Mouse (Mus musculus) embryonic facial prominence, embryonic 11.5 days (tissue): Measurements from ENCODE around the gene Snrnp70. TPM values are rescaled to one million over a fixed set of nuclear protein-coding genes. Genes with fewer than 3 reads are reported as not detected.

Source experiments
- ATAC-seq: fragments of 200-750 bp; cut with Nextera tagmentation; replicated peaks from 2 replicates; pipeline ENCODE4 v1.8.0; 2017; ENCODE audit warnings: low read depth; ENCODE audit not compliant: insufficient number of reproducible peaks, low FRiP score, low TSS enrichment
- DNase-seq: peaks from one replicate; pipeline ENCODE4 v3.0.0-alpha.2; 2015; ENCODE audit warnings: low spot score
- H3K27ac ChIP-seq: fragments of 300-500 bp; sonication (generic); replicated peaks from 2 replicates; pipeline ENCODE4 v1.5.1; 2014; ENCODE audit warnings: mild to moderate bottlenecking, low read depth, low read length, control low read depth
- H3K27me3 ChIP-seq: fragments of 300-500 bp; sonication (generic); 2 replicates; pipeline ENCODE4 v1.6.1; 2014; ENCODE audit warnings: mild to moderate bottlenecking, low read length, moderate library complexity, mixed read lengths; ENCODE audit not compliant: control insufficient read depth, insufficient read depth
- H3K36me3 ChIP-seq: fragments of 300-500 bp; sonication (generic); replicated peaks from 2 replicates; pipeline ENCODE4 v1.6.1; 2014; ENCODE audit warnings: low read depth, mild to moderate bottlenecking, low read length, moderate library complexity, mixed read lengths; ENCODE audit not compliant: control insufficient read depth, insufficient read depth
- H3K4me1 ChIP-seq: fragments of 300-500 bp; sonication (generic); 2 replicates; pipeline ENCODE4 v1.6.1; 2014; ENCODE audit warnings: low read length, mixed read lengths; ENCODE audit not compliant: control insufficient read depth, insufficient read depth
- H3K4me2 ChIP-seq: fragments of 300-500 bp; sonication (generic); 2 replicates; pipeline ENCODE4 v1.6.1; 2014; ENCODE audit warnings: low read depth, mild to moderate bottlenecking, control low read depth, low read length, moderate library complexity
- H3K4me3 ChIP-seq: fragments of 300-500 bp; sonication (generic); 2 replicates; pipeline ENCODE4 v1.5.1; 2014; ENCODE audit warnings: low read depth, low read length, control low read depth
- H3K9ac ChIP-seq: fragments of 300-500 bp; sonication (generic); replicated peaks from 2 replicates; pipeline ENCODE4 v1.6.1; 2014; ENCODE audit warnings: mild to moderate bottlenecking, control low read depth, low read length
- H3K9me3 ChIP-seq: fragments of 300-500 bp; sonication (generic); replicated peaks from 2 replicates; pipeline ENCODE4 v1.6.1; 2016; ENCODE audit warnings: mild to moderate bottlenecking, low read length, inconsistent platforms, mixed read lengths; ENCODE audit not compliant: control insufficient read depth
- WGBS: fragments of 180-500 bp; shearing (Covaris S2); extraction: QIAGEN DNeasy Blood & Tissue Kit; methylation state at CpG from one replicate; pipeline ENCODE4 v1.1.7; 2014; 5-methylcytosine and 5-hydroxymethylcytosine counted together
- polyA plus RNA-seq: library from polyadenylated mRNA; unstranded; fragments of >200 nt; fragmentation: Nextera tagmentation; extraction: Ambion mirVana; gene quantifications from 2 replicates; pipeline ENCODE4 v1.2.1, GENCODE M21; 2014

Gene Snrnp70
- polyA plus RNA-seq, 1 experiment from 2014 or later, result 75.0 TPM

GRCm38 (mm10) chr7:45433835-45434202, 38.3 kb upstream of the Snrnp70 start:
- no peak for DNase-seq
- no peaks in the 10 kb centered on the region for H3K9me3 ChIP-seq
- H3K4me1 ChIP-seq, result peaks cover 14% of the 10 kb centered on the region
- H3K4me3 ChIP-seq, result peak overlapping the region; percentile 85
- ATAC-seq, result no peak
- H3K27ac ChIP-seq, result peak overlapping the region; percentile 80
- H3K9ac ChIP-seq, result peak overlapping the region; percentile 88
- H3K4me2 ChIP-seq, result peak overlapping the region; percentile 95
- WGBS, result 2% methylated on average over 7 of the region's 7 CpGs
- H3K36me3 ChIP-seq, result peaks cover 2% of the 10 kb centered on the region
- H3K27me3 ChIP-seq, result no peaks in the 10 kb centered on the region

GRCm38 (mm10) chr7:45426556-45426955, 31.0 kb upstream of the Snrnp70 start:
- Histone ChIP-seq H3K27me3 (no peaks in the 10 kb centered on the region), H3K9me3 (no peaks in the 10 kb centered on the region), H3K4me3 (no peak overlapping the region), H3K27ac (no peak overlapping the region), H3K9ac (no peak overlapping the region), H3K4me2 (no peak overlapping the region), H3K36me3 (peaks cover 24% of the 10 kb centered on the region), H3K4me1 (no peaks in the 10 kb centered on the region)
- 93% methylated on average over 8 of the region's 8 CpGs for WGBS
- DNase-seq (no peak), ATAC-seq (no peak)

GRCm38 (mm10) chr7:45421194-45421593, 25.7 kb upstream of the Snrnp70 start:
- Histone ChIP-seq H3K27me3 (peaks cover 25% of the 10 kb centered on the region), H3K9me3 (no peaks in the 10 kb centered on the region), H3K4me3 (no peak overlapping the region), H3K36me3 (peaks cover 23% of the 10 kb centered on the region), H3K9ac (no peak overlapping the region), H3K27ac (no peak overlapping the region), H3K4me1 (no peaks in the 10 kb centered on the region; the same call in 1 of the 2 replicates), H3K4me2 (no peak overlapping the region)
- ATAC-seq (no peak), DNase-seq (no peak)
- WGBS, result 89% methylated on average over 14 of the region's 14 CpGs

GRCm38 (mm10) chr7:45420615-45420919, 25.0 kb upstream of the Snrnp70 start, which contains the start of gene Lhb:
TSS of gene Lhb (plus strand) at chr7:45420820.
- Histone ChIP-seq H3K27ac (no peak within 1 kb of the TSS), H3K9me3 (no peaks in the 10 kb centered on the region), H3K4me1 (peaks cover 2% of the 10 kb centered on the region; the same call in 1 of the 2 replicates), H3K27me3 (peaks cover 32% of the 10 kb centered on the region), H3K36me3 (peaks cover 23% of the 10 kb centered on the region), H3K9ac (no peak within 1 kb of the TSS), H3K4me2 (peak within 1 kb of the TSS; percentile 19; the same call in 1 of the 2 replicates), H3K4me3 (no peak within 1 kb of the TSS; the same call in 1 of the 2 replicates)
- ATAC-seq (no peak), DNase-seq (no peak)
- WGBS, result 57% methylated on average over 6 of the region's 6 CpGs

- WGBS, result 13% methylated on average over 27 of the region's 27 CpGs
- Histone ChIP-seq H3K36me3 (peaks cover 23% of the 10 kb centered on the region), H3K4me2 (peak overlapping the region; percentile 19; the same call in 1 of the 2 replicates), H3K27ac (no peak overlapping the region), H3K4me3 (no peak overlapping the region; the same call in 1 of the 2 replicates), H3K9ac (no peak overlapping the region), H3K4me1 (peaks cover 5% of the 10 kb centered on the region; the same call in 1 of the 2 replicates), H3K27me3 (peaks cover 37% of the 10 kb centered on the region), H3K9me3 (no peaks in the 10 kb centered on the region)
- no peak for ATAC-seq
- peak; percentile 54 for DNase-seq
Measured at GRCm38 (mm10) chr7:45419859-45420614, 24.5 kb upstream of the Snrnp70 start.

DNA sequence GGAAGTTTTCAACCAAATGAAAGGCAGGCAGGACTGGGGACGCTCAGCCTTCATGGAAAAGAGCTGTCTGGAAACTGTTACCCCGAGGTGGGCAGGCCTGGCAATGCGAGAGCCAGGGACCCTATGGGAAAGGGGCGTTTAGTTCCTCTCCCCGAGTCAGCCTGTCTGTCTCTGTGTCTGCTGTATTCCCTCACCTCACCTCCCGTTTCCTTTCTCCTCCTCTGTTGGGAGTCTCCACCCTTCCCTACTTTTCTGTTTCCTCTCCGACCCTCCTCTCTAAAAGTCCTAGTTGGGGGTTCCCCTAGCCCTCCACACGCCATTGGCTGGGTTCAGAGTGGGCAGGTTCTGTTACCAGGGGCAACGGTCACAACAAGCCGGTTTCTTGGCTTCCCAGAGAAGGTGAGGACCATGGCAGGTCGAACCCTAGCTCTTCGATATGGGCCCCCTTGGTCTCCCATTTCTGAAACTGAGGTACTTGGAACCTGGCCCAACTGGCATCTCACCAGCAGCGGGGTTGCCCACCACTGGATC, 22.5 kb upstream of the Snrnp70 start:
- 9% methylated on average over 13 of the region's 13 CpGs for WGBS
- H3K9ac ChIP-seq, result no peak overlapping the region

DNA sequence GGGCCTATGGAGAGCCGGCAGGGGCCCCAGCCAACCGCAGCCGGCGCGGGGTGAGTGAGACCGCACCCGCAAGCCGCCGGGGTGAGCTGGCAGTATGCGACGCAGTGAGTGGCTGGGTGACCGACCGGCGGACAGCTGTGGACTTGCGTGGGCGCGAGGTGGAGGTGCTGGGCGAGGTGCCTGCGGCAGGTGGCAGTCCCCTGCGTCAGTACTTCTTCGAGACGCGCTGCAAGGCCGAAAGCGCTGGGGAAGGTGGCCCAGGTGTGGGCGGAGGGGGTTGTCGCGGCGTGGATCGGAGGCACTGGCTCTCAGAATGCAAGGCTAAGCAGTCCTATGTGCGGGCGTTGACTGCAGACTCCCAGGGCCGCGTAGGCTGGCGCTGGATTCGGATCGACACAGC, 20.1 kb upstream of the Snrnp70 start:
- no peak overlapping the region for H3K27ac ChIP-seq
- peak overlapping the region; percentile 41; the same call in 1 of the 2 replicates for H3K9ac ChIP-seq
- WGBS, result 10% methylated on average over 37 of the region's 37 CpGs
- peak overlapping the region; percentile 10; the same call in 1 of the 2 replicates for H3K4me3 ChIP-seq
- no peak for ATAC-seq
- no peaks in the 10 kb centered on the region for H3K36me3 ChIP-seq
- H3K27me3 ChIP-seq, result peaks cover 68% of the 10 kb centered on the region
- DNase-seq, result no peak
- H3K4me1 ChIP-seq, result peaks cover 5% of the 10 kb centered on the region; the same call in 1 of the 2 replicates
- H3K4me2 ChIP-seq, result peak overlapping the region; percentile 25
- no peaks in the 10 kb centered on the region for H3K9me3 ChIP-seq

More for the DNA sequence above, 22.5 kb upstream of the Snrnp70 start:
- Histone ChIP-seq H3K27me3 (peaks cover 57% of the 10 kb centered on the region), H3K9me3 (no peaks in the 10 kb centered on the region), H3K4me1 (peaks cover 5% of the 10 kb centered on the region; the same call in 1 of the 2 replicates), H3K27ac (no peak overlapping the region), H3K36me3 (peaks cover 9% of the 10 kb centered on the region), H3K4me2 (0 out of 2 replicates have a peak overlapping the region, but pooled peaks have one; percentile 2), H3K4me3 (no peak overlapping the region)
- ATAC-seq, result no peak
- DNase-seq, result peak; percentile 55

DNA sequence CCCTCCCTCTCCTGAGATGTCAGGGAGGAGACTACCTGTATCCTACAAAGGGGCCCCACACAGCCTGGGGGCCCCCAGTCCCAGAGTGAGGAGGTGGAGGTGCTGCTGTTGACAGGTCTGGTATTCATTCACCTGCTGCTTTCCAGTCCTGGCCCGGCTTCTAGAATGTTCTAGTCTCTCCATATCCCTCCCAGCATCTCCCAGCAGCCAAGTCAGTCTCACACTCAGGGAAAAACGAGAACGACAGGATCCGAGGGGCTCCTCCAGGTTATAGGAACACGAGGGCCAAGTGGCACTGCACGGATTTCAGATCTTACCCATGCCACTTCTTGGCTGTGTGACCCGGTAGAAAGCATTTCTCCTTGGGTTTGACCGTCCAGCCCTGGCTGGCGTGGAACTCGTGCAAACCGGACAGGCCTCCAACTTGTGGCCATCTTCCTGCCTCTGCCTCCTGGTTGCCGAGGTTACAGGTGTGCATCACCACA, 19.2 kb upstream of the Snrnp70 start:
- no peaks in the 10 kb centered on the region for H3K9me3 ChIP-seq
- H3K4me1 ChIP-seq, result peaks cover 5% of the 10 kb centered on the region; the same call in 1 of the 2 replicates
- no peak overlapping the region for H3K4me2 ChIP-seq
- 43% methylated on average over 12 of the region's 12 CpGs for WGBS
- no peak overlapping the region for H3K9ac ChIP-seq
- H3K4me3 ChIP-seq, result no peak overlapping the region
- peaks cover 65% of the 10 kb centered on the region for H3K27me3 ChIP-seq
- DNase-seq (no peak), ATAC-seq (no peak)
- no peaks in the 10 kb centered on the region for H3K36me3 ChIP-seq
- no peak overlapping the region for H3K27ac ChIP-seq
